Mouse (Mus musculus) bone marrow macrophage, adult 2 months (primary cell): ENCODE data around the gene Hivep3.

ENCODE experiments used
- CTCF ChIP-seq: IDR thresholded peaks from 2 replicates; pipeline ENCODE4 v1.5.1; 2012; ENCODE audit warnings: low read depth, mild to moderate bottlenecking, low read length, moderate library complexity
- POLR2A ChIP-seq: IDR thresholded peaks from 2 replicates; pipeline ENCODE4 v1.6.1; 2012; ENCODE audit warnings: mild to moderate bottlenecking, low read depth, low read length, borderline replicate concordance

DNA sequence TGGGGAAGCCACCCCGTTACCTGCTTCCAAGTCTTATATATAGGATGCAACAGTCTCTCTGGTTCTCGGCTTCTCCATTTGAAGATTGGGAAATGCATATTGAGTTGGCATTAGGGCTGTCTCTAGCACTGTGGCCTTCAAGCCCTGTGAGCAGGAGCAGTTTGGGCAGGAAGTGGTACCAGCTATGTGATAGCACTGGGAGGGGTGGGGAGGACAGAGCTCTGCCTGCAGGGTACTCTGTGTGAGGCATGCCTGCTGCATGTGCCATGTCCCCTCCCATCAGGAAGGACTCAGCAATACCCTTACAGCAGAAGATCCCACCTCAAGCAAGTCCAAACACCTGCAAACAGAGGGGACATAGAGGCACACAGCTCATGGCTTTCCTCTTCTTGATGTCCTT lies 142.0 kb downstream of the Hivep3 start:
- TF ChIP-seq CTCF, result no peak
- TF ChIP-seq POLR2A, result no peak
